Mouse (Mus musculus): ENCODE results near the gene G6pc. TPM values are rescaled to one million over a fixed set of nuclear protein-coding genes. Genes with fewer than 3 reads are reported as not detected.
A peak's percentile ranks its signal among the peaks of the same experiment; 100 is the strongest.

Gene G6pc
- polyA plus RNA-seq, 1 experiment from 2014 or later: not detected

GRCm38 (mm10) chr11:101334516-101334915, 32.8 kb upstream of the G6pc start:
- no peaks in the 10 kb centered on the region for H3K36me3 ChIP-seq
- H3K4me2 ChIP-seq: no peak overlapping the region
- no peaks in the 10 kb centered on the region for H3K27me3 ChIP-seq (replicated peaks)
- no peak overlapping the region for H3K4me3 ChIP-seq
- peaks cover 21% of the 10 kb centered on the region for H3K4me1 ChIP-seq (replicated peaks)
- no peaks in the 10 kb centered on the region for H3K9me3 ChIP-seq (replicated peaks)
- 12% methylated on average over 6 of the region's 6 CpGs for WGBS
- no peak overlapping the region for H3K27ac ChIP-seq (ENCODE audit: poor library complexity, severe bottlenecking)
- no peak overlapping the region for H3K9ac ChIP-seq
- ATAC-seq (ENCODE audit: insufficient number of reproducible peaks, low FRiP score): no peak

- H3K9ac ChIP-seq: no peak overlapping the region
- no peaks in the 10 kb centered on the region for H3K36me3 ChIP-seq
- no peak overlapping the region for H3K4me2 ChIP-seq
- H3K4me3 ChIP-seq: no peak overlapping the region
- no peak overlapping the region for H3K27ac ChIP-seq (ENCODE audit: poor library complexity, severe bottlenecking)
- no peak for ATAC-seq (ENCODE audit: insufficient number of reproducible peaks, low FRiP score)
- H3K4me1 ChIP-seq (replicated peaks): peaks cover 21% of the 10 kb centered on the region
- no peaks in the 10 kb centered on the region for H3K9me3 ChIP-seq (replicated peaks)
- H3K27me3 ChIP-seq (replicated peaks): no peaks in the 10 kb centered on the region
- 76% methylated on average over 9 of the region's 9 CpGs for WGBS
These were observed 31.7 kb upstream of the G6pc start for GRCm38 (mm10) chr11:101335685-101336084.

GRCm38 (mm10) chr11:101338123-101338760, 29.1 kb upstream of the G6pc start:
- no peaks in the 10 kb centered on the region for H3K9me3 ChIP-seq (replicated peaks)
- peak overlapping the region; percentile 40 for H3K4me3 ChIP-seq
- H3K9ac ChIP-seq: peak overlapping the region; percentile 46; the same call in 1 of the 2 replicates
- peak; percentile 77 for ATAC-seq (ENCODE audit: insufficient number of reproducible peaks, low FRiP score)
- H3K4me1 ChIP-seq (replicated peaks): peaks cover 21% of the 10 kb centered on the region
- H3K27ac ChIP-seq (ENCODE audit: poor library complexity, severe bottlenecking): peak overlapping the region; percentile 73
- no peaks in the 10 kb centered on the region for H3K36me3 ChIP-seq
- no peaks in the 10 kb centered on the region for H3K27me3 ChIP-seq (replicated peaks)
- WGBS: 4% methylated on average over 9 of the region's 9 CpGs
- H3K4me2 ChIP-seq: peak overlapping the region; percentile 76

GRCm38 (mm10) chr11:101347083-101347775, 20.1 kb upstream of the G6pc start:
- Histone ChIP-seq H3K4me2 (no peak overlapping the region), H3K9ac (no peak overlapping the region), H3K4me3 (no peak overlapping the region), H3K27me3 (replicated peaks) (no peaks in the 10 kb centered on the region), H3K36me3 (no peaks in the 10 kb centered on the region), H3K4me1 (replicated peaks) (no peaks in the 10 kb centered on the region), H3K27ac (ENCODE audit: poor library complexity, severe bottlenecking) (no peak overlapping the region), H3K9me3 (replicated peaks) (peaks cover 7% of the 10 kb centered on the region; the same call in 1 of the 2 replicates)
- WGBS: 66% methylated on average over 10 of the region's 10 CpGs
- ATAC-seq (ENCODE audit: insufficient number of reproducible peaks, low FRiP score): no peak

GRCm38 (mm10) chr11:101348774-101349173, 18.6 kb upstream of the G6pc start:
- WGBS: 55% methylated on average over 7 of the region's 7 CpGs
- H3K27me3 ChIP-seq (replicated peaks): no peaks in the 10 kb centered on the region
- H3K27ac ChIP-seq (ENCODE audit: poor library complexity, severe bottlenecking): no peak overlapping the region
- H3K4me1 ChIP-seq (replicated peaks): no peaks in the 10 kb centered on the region
- peaks cover 7% of the 10 kb centered on the region; the same call in 1 of the 2 replicates for H3K9me3 ChIP-seq (replicated peaks)
- no peak for ATAC-seq (ENCODE audit: insufficient number of reproducible peaks, low FRiP score)
- no peak overlapping the region for H3K4me2 ChIP-seq
- no peak overlapping the region for H3K4me3 ChIP-seq
- H3K9ac ChIP-seq: no peak overlapping the region
- no peaks in the 10 kb centered on the region for H3K36me3 ChIP-seq

GRCm38 (mm10) chr11:101349216-101349615, 18.1 kb upstream of the G6pc start:
- no peaks in the 10 kb centered on the region for H3K36me3 ChIP-seq
- WGBS: 46% methylated on average over 3 of the region's 3 CpGs
- no peaks in the 10 kb centered on the region for H3K27me3 ChIP-seq (replicated peaks)
- H3K4me3 ChIP-seq: no peak overlapping the region
- no peaks in the 10 kb centered on the region for H3K4me1 ChIP-seq (replicated peaks)
- H3K9me3 ChIP-seq (replicated peaks): peaks cover 7% of the 10 kb centered on the region; the same call in 1 of the 2 replicates
- H3K9ac ChIP-seq: no peak overlapping the region
- no peak for ATAC-seq (ENCODE audit: insufficient number of reproducible peaks, low FRiP score)
- H3K27ac ChIP-seq (ENCODE audit: poor library complexity, severe bottlenecking): no peak overlapping the region
- no peak overlapping the region for H3K4me2 ChIP-seq

GRCm38 (mm10) chr11:101351100-101351720, 16.2 kb upstream of the G6pc start:
- Histone ChIP-seq H3K9me3 (replicated peaks) (peaks cover 7% of the 10 kb centered on the region; the same call in 1 of the 2 replicates), H3K27ac (ENCODE audit: poor library complexity, severe bottlenecking) (no peak overlapping the region), H3K4me2 (no peak overlapping the region), H3K4me1 (replicated peaks) (no peaks in the 10 kb centered on the region), H3K27me3 (replicated peaks) (no peaks in the 10 kb centered on the region), H3K9ac (no peak overlapping the region), H3K4me3 (no peak overlapping the region), H3K36me3 (no peaks in the 10 kb centered on the region)
- 51% methylated on average over 11 of the region's 11 CpGs for WGBS
- no peak for ATAC-seq (ENCODE audit: insufficient number of reproducible peaks, low FRiP score)

- Histone ChIP-seq H3K9ac (no peak overlapping the region), H3K27me3 (replicated peaks) (no peaks in the 10 kb centered on the region), H3K4me3 (no peak overlapping the region), H3K27ac (ENCODE audit: poor library complexity, severe bottlenecking) (no peak overlapping the region), H3K4me2 (no peak overlapping the region), H3K4me1 (replicated peaks) (no peaks in the 10 kb centered on the region), H3K9me3 (replicated peaks) (peaks cover 7% of the 10 kb centered on the region; the same call in 1 of the 2 replicates), H3K36me3 (no peaks in the 10 kb centered on the region)
- ATAC-seq (ENCODE audit: insufficient number of reproducible peaks, low FRiP score): no peak
- 67% methylated on average over 3 of the region's 3 CpGs for WGBS
These were observed 15.6 kb upstream of the G6pc start for GRCm38 (mm10) chr11:101351721-101352111.

GRCm38 (mm10) chr11:101353436-101353835, 13.9 kb upstream of the G6pc start:
- Histone ChIP-seq H3K4me3 (no peak overlapping the region), H3K4me2 (no peak overlapping the region), H3K9ac (no peak overlapping the region), H3K36me3 (no peaks in the 10 kb centered on the region), H3K27me3 (replicated peaks) (no peaks in the 10 kb centered on the region), H3K27ac (ENCODE audit: poor library complexity, severe bottlenecking) (no peak overlapping the region), H3K4me1 (replicated peaks) (no peaks in the 10 kb centered on the region), H3K9me3 (replicated peaks) (peaks cover 7% of the 10 kb centered on the region; the same call in 1 of the 2 replicates)
- no peak for ATAC-seq (ENCODE audit: insufficient number of reproducible peaks, low FRiP score)
- whole genome bisulfite sequencing: 84% methylated on average over 12 of the region's 12 CpGs

- no peak overlapping the region for H3K27ac ChIP-seq (ENCODE audit: poor library complexity, severe bottlenecking)
- no peaks in the 10 kb centered on the region for H3K36me3 ChIP-seq
- ATAC-seq (ENCODE audit: insufficient number of reproducible peaks, low FRiP score): no peak
- peaks cover 7% of the 10 kb centered on the region; the same call in 1 of the 2 replicates for H3K9me3 ChIP-seq (replicated peaks)
- H3K9ac ChIP-seq: no peak overlapping the region
- H3K4me2 ChIP-seq: no peak overlapping the region
- H3K4me1 ChIP-seq (replicated peaks): peaks cover 2% of the 10 kb centered on the region; the same call in 1 of the 2 replicates
- H3K27me3 ChIP-seq (replicated peaks): no peaks in the 10 kb centered on the region
- H3K4me3 ChIP-seq: no peak overlapping the region
- WGBS: 82% methylated on average over 5 of the region's 5 CpGs
These were observed 12.8 kb upstream of the G6pc start for GRCm38 (mm10) chr11:101354438-101355010.

GRCm38 (mm10) chr11:101355916-101356315, 11.4 kb upstream of the G6pc start:
- 81% methylated on average over 2 of the region's 2 CpGs for WGBS
- H3K4me3 ChIP-seq: no peak overlapping the region
- no peak overlapping the region for H3K4me2 ChIP-seq
- no peak overlapping the region for H3K9ac ChIP-seq
- no peak overlapping the region for H3K27ac ChIP-seq (ENCODE audit: poor library complexity, severe bottlenecking)
- ATAC-seq (ENCODE audit: insufficient number of reproducible peaks, low FRiP score): no peak
- no peaks in the 10 kb centered on the region for H3K9me3 ChIP-seq (replicated peaks)
- no peaks in the 10 kb centered on the region for H3K27me3 ChIP-seq (replicated peaks)
- no peaks in the 10 kb centered on the region for H3K36me3 ChIP-seq
- H3K4me1 ChIP-seq (replicated peaks): peaks cover 16% of the 10 kb centered on the region
